Mouse (Mus musculus): ENCODE measurements around the gene Arl15.

Gene Arl15

GRCm38 (mm10) chr13:114144052-114145046, 350.0 kb downstream of the Arl15 start:
- CTCF ChIA-PET: no interaction called here

GRCm38 (mm10) chr13:114145249-114145648, 350.9 kb downstream of the Arl15 start:
- CTCF ChIA-PET: no interaction called here

- CTCF ChIA-PET: no interaction called here
Measured at GRCm38 (mm10) chr13:114150856-114151697, 356.8 kb downstream of the Arl15 start.

GRCm38 (mm10) chr13:114151698-114152069, 357.4 kb downstream of the Arl15 start:
- CTCF ChIA-PET: no interaction called here

- CTCF ChIA-PET: no interaction called here
Measured at GRCm38 (mm10) chr13:114156689-114157088, 362.4 kb downstream of the Arl15 start.

GRCm38 (mm10) chr13:114158111-114158730, 363.9 kb downstream of the Arl15 start:
- CTCF ChIA-PET: no interaction called here

GRCm38 (mm10) chr13:114159634-114160391, 365.5 kb downstream of the Arl15 start:
- CTCF ChIA-PET: no interaction called here

GRCm38 (mm10) chr13:114162753-114163152, 368.4 kb downstream of the Arl15 start:
- CTCF ChIA-PET: no interaction called here

GRCm38 (mm10) chr13:114165616-114166015, 371.3 kb downstream of the Arl15 start:
- CTCF ChIA-PET: no interaction called here

GRCm38 (mm10) chr13:114166439-114167183, 372.3 kb downstream of the Arl15 start:
- CTCF ChIA-PET: interaction anchor here (0.6 to 0.7 kb wide), 2 partner anchors 35 to 573 kb away, joined by 9 to 14 read pairs; no protein-coding TSS in a partner anchor

GRCm38 (mm10) chr13:114170061-114170460, 375.8 kb downstream of the Arl15 start:
- CTCF ChIA-PET: no interaction called here

- CTCF ChIA-PET: no interaction called here
Measured at GRCm38 (mm10) chr13:114171465-114171864, 377.2 kb downstream of the Arl15 start.

- CTCF ChIA-PET: no interaction called here
Measured at GRCm38 (mm10) chr13:114188107-114188506, 393.8 kb downstream of the Arl15 start.

GRCm38 (mm10) chr13:114188801-114189200, 394.5 kb downstream of the Arl15 start:
- CTCF ChIA-PET: no interaction called here

- CTCF ChIA-PET: no interaction called here
Measured at GRCm38 (mm10) chr13:114189441-114189840, 395.1 kb downstream of the Arl15 start.

GRCm38 (mm10) chr13:114190898-114191297, 396.6 kb downstream of the Arl15 start:
- CTCF ChIA-PET: no interaction called here

GRCm38 (mm10) chr13:114198252-114198799, 404.0 kb downstream of the Arl15 start:
- CTCF ChIA-PET: no interaction called here

- CTCF ChIA-PET: interaction anchor here (0.7 kb wide), 1 partner anchor 18 kb away, joined by 3 read pairs; no protein-coding TSS in a partner anchor
Measured at GRCm38 (mm10) chr13:114199746-114200145, 405.4 kb downstream of the Arl15 start.

- CTCF ChIA-PET: no interaction called here
Measured at GRCm38 (mm10) chr13:114200545-114200944, 406.2 kb downstream of the Arl15 start.
